Mouse (Mus musculus): ENCODE data around the gene Tmem8b.

- no peak for TF ChIP-seq CTCF (IDR thresholded peaks at IDR 0.05; ENCODE audit: low read depth, low read length)
- TF ChIP-seq POLR2A (IDR thresholded peaks at IDR 0.05; ENCODE audit: insufficient read depth, low read length) = no peak
These were observed 35.1 kb downstream of the Tmem8b start for GRCm38 (mm10) chr4:43703851-43704250.

Data from ES-Bruce4 (cell line).